Mouse (Mus musculus) lung, embryonic 14.5 days (tissue): ENCODE data around the gene Capn3. TPM values are rescaled to one million over a fixed set of nuclear protein-coding genes. Genes with fewer than 3 reads are reported as not detected.
A peak's percentile ranks its signal among the peaks of the same experiment; 100 is the strongest.

Experiments
- ATAC-seq: fragments of 200-750 bp; cut with Nextera tagmentation; 2 replicates; pipeline ENCODE4 v1.8.0; 2017; ENCODE audit warnings: mild to moderate bottlenecking, moderate TSS enrichment, moderate library complexity; ENCODE audit not compliant: insufficient read depth
- DNase-seq: peaks from one replicate; pipeline ENCODE4 v3.0.0-alpha.2; 2015
- H3K27ac ChIP-seq: fragments of 300-500 bp; sonication (generic); 2 replicates; pipeline ENCODE4 v1.5.1; 2014; ENCODE audit warnings: low read depth, mild to moderate bottlenecking, moderate library complexity
- H3K27me3 ChIP-seq: fragments of 300-500 bp; sonication (generic); 2 replicates; pipeline ENCODE4 v1.6.1; 2014; ENCODE audit warnings: low read length, control low read depth; ENCODE audit not compliant: insufficient read depth
- H3K36me3 ChIP-seq: fragments of 300-500 bp; sonication (generic); 2 replicates; pipeline ENCODE4 v1.6.1; 2014; ENCODE audit warnings: control low read depth; ENCODE audit not compliant: insufficient read depth
- H3K4me1 ChIP-seq: fragments of 300-500 bp; sonication (generic); 2 replicates; pipeline ENCODE4 v1.6.1; 2014; ENCODE audit warnings: antibody characterized with exemption, control low read depth; ENCODE audit not compliant: insufficient read depth
- H3K4me2 ChIP-seq: fragments of 300-500 bp; sonication (generic); 2 replicates; pipeline ENCODE4 v1.6.1; 2014; ENCODE audit warnings: mild to moderate bottlenecking
- H3K4me3 ChIP-seq: fragments of 300-500 bp; sonication (generic); 2 replicates; pipeline ENCODE4 v1.5.1; 2014; ENCODE audit warnings: low read depth, low read length
- H3K9ac ChIP-seq: fragments of 300-500 bp; sonication (generic); 2 replicates; pipeline ENCODE4 v1.6.1; 2014
- H3K9me3 ChIP-seq: fragments of 300-500 bp; sonication (generic); 2 replicates; pipeline ENCODE4 v1.6.1; 2016; ENCODE audit warnings: low read depth, low read length, control low read depth
- CTCF ChIP-seq: IDR thresholded peaks from 2 replicates; pipeline ENCODE4 v1.5.1; 2016; ENCODE audit warnings: antibody characterized with exemption, low read depth
- WGBS: fragments of 180-500 bp; shearing (Covaris S2); extraction: QIAGEN DNeasy Blood & Tissue Kit; methylation state at CpG from one replicate; pipeline ENCODE4 v1.1.7; 2014; 5-methylcytosine and 5-hydroxymethylcytosine counted together
- polyA plus RNA-seq: library from polyadenylated mRNA; unstranded; fragments of >200 nt; fragmentation: Nextera tagmentation; extraction: Ambion mirVana; gene quantifications from 2 replicates; pipeline ENCODE4 v1.2.1, GENCODE M21; 2014

The Capn3 gene
- polyA plus RNA-seq, 1 experiment from 2014 or later: 0.33 TPM

DNA sequence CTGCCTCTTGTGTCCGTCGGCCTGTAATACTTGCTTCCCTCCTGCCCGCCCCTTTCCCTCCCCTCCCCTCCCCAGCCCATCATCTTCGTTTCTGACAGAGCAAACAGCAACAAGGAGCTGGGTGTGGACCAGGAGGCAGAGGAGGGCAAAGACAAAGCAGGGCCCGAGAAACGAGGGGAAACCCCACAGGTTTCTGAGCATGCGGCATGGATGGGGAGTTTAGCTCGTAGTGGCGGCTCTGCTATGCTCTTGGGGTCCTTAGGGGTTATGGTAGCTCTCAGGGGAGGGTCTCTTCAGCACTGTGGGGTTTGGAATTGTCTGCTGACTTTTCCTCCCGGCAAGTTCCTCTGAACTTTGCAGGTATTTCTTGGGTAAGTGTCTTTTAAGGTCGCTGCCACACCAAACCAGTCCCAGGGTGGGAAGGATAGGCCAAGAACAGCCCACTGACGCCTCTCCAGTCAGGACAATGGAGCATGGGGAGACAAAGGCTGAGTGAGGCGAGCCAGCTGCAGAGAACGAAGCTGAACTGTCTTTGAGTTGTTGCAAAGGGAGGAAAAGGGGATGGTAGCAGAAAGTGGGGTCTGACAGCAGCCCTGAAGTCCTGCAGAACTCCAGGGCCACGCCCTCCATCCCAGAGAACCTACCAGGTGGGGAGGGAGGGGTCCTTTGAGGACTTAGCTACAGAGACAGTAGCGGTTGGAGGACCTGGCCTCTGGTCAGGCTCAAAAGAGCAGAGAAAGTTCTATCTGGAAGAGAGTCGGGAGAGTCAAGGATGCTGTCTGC lies 45.5 kb downstream of the Capn3 start:
- peaks cover 7% of the 10 kb centered on the region; the same call in 1 of the 2 replicates for H3K4me1 ChIP-seq
- 33% methylated on average over 17 of the region's 17 CpGs for WGBS
- TF ChIP-seq CTCF: no peak

DNA sequence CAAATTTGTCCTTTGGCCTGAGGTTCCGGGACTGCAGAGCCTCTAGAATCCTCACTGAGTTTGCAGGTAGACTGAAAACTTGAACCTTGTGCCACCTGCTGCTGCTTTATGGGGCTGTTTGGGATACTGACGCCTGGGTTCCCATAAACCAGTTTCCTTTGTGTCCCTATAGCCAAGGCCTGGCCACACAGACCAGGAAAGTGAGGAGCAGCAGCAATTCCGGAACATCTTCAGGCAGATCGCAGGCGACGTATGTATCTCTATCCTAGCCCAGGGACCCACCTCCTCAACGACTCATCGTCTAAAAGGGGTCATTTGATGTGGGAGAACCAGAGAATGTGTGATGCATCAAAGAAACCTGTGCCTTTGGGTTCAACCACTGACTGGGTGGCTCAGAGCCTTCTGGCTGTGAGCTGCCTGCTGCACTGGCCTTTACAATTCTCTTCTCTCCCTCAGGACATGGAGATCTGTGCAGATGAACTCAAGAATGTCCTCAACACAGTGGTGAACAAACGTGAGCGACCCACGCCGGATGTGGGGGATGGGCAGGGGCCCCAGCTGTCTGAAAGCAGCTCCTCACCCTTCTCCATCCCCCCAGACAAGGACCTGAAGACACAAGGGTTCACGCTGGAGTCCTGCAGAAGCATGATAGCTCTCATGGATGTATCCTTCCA lies 46.2 kb downstream of the Capn3 start:
- Histone ChIP-seq H3K4me3 (no peak overlapping the region), H3K4me2 (no peak overlapping the region), H3K27me3 (no peaks in the 10 kb centered on the region), H3K36me3 (peaks cover 16% of the 10 kb centered on the region; the same call in 1 of the 2 replicates), H3K9me3 (no peaks in the 10 kb centered on the region), H3K9ac (no peak overlapping the region), H3K4me1 (peaks cover 7% of the 10 kb centered on the region; the same call in 1 of the 2 replicates), H3K27ac (no peak overlapping the region)
- DNase-seq (no peak), ATAC-seq (no peak)
- TF ChIP-seq CTCF: no peak
- 59% methylated on average over 13 of the region's 13 CpGs for WGBS

More for the DNA sequence above, 45.5 kb downstream of the Capn3 start:
- DNase-seq: no peak
- ATAC-seq: no peak
- H3K27ac ChIP-seq: no peak overlapping the region
- H3K9ac ChIP-seq: no peak overlapping the region; the same call in 1 of the 2 replicates
- no peak overlapping the region for H3K4me3 ChIP-seq
- H3K36me3 ChIP-seq: peaks cover 15% of the 10 kb centered on the region; the same call in 1 of the 2 replicates
- H3K27me3 ChIP-seq: no peaks in the 10 kb centered on the region
- no peaks in the 10 kb centered on the region for H3K9me3 ChIP-seq
- H3K4me2 ChIP-seq: no peak overlapping the region

DNA sequence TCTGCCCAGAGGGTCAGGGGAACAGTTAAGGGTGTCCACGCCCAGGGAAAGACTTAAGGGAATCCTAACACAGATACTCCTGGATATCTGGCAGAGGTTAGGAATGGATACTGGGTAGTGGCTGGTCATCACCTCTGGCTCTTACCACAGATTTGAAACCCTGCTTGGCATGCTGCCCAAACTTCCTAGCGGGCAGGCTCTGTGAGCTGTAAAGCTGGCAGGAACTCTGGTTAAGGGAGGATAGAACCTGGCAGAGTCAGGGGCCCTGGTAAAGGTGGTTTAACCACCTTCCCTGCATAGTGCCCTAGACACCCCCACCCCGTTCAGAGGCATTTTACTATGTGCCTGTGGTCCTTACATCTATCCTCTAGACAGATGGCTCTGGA lies 46.8 kb downstream of the Capn3 start:
- DNase-seq: peak; percentile 36
- no peaks in the 10 kb centered on the region for H3K9me3 ChIP-seq
- no peak overlapping the region for H3K9ac ChIP-seq
- no peaks in the 10 kb centered on the region for H3K27me3 ChIP-seq
- no peak overlapping the region for H3K27ac ChIP-seq
- peaks cover 20% of the 10 kb centered on the region; the same call in 1 of the 2 replicates for H3K36me3 ChIP-seq
- peaks cover 7% of the 10 kb centered on the region; the same call in 1 of the 2 replicates for H3K4me1 ChIP-seq
- WGBS: 65% methylated on average over 3 of the region's 3 CpGs
- ATAC-seq: no peak
- no peak for TF ChIP-seq CTCF
- H3K4me3 ChIP-seq: no peak overlapping the region
- H3K4me2 ChIP-seq: no peak overlapping the region

DNA sequence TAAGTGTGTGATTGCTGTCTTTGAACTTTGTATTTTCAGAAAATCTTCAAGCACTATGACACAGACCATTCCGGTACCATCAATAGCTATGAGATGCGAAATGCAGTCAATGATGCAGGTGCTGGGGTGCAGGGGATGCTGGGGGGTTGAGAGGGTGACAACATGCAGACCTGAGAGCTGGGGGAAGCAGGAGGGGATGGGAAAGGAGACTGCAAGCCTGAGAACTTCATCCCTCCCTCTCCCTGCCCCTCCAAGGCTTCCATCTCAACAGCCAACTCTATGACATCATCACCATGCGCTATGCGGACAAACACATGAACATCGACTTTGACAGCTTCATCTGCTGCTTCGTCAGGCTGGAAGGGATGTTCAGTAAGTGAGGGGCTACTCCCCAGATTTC lies 47.3 kb downstream of the Capn3 start:
- Histone ChIP-seq H3K9ac (no peak overlapping the region), H3K27ac (no peak overlapping the region), H3K9me3 (no peaks in the 10 kb centered on the region), H3K4me1 (peaks cover 7% of the 10 kb centered on the region; the same call in 1 of the 2 replicates), H3K4me2 (no peak overlapping the region), H3K4me3 (no peak overlapping the region), H3K36me3 (peaks cover 23% of the 10 kb centered on the region), H3K27me3 (no peaks in the 10 kb centered on the region)
- TF ChIP-seq CTCF: no peak
- WGBS: 88% methylated on average over 6 of the region's 6 CpGs
- DNase-seq: no peak
- ATAC-seq: no peak

DNA sequence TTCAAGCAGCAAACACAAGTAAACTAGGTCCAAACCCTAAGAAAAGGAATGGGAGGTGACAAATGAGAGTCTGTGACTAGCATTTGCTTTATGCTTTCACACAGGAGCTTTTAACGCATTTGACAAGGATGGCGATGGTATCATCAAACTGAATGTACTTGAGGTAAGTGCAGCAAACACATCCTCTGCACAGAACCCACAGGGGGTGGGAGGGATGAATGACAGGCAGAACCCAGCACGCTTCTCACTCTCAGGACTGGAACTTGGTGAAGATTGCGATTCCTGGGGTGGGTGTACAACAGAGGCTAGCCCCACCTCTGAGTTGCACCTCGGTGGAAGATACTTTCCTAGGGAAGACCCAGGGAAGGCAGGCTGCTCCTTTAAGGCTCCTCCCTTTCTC lies 48.2 kb downstream of the Capn3 start:
- no peak overlapping the region for H3K27ac ChIP-seq
- no peak for TF ChIP-seq CTCF
- no peaks in the 10 kb centered on the region for H3K9me3 ChIP-seq
- DNase-seq (no peak), ATAC-seq (no peak)
- WGBS: 70% methylated on average over 5 of the region's 5 CpGs
- H3K4me2 ChIP-seq: no peak overlapping the region
- no peak overlapping the region for H3K4me3 ChIP-seq
- H3K27me3 ChIP-seq: no peaks in the 10 kb centered on the region
- peaks cover 31% of the 10 kb centered on the region for H3K36me3 ChIP-seq
- H3K4me1 ChIP-seq: peaks cover 7% of the 10 kb centered on the region; the same call in 1 of the 2 replicates
- H3K9ac ChIP-seq: no peak overlapping the region

DNA sequence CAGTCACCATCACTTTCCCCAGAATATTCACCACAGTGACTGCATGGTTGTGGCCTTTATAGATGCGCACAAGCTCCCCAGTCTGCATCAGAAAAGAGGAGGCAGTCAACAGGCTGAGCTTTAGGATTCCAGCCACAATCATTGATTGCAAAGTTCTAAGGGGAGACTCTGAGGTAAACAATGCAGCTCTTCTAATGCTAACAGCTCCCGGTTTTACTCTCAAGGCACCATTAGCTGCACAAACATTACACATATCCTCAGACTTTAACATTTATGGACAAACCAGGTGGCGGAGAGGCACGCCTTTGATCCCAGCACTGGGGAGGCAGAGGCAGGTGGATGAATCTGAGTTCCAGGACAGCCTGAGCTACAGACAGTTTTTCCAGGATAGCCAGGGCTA lies 58.4 kb downstream of the Capn3 start:
- no peak for DNase-seq
- no peak for TF ChIP-seq CTCF

DNA sequence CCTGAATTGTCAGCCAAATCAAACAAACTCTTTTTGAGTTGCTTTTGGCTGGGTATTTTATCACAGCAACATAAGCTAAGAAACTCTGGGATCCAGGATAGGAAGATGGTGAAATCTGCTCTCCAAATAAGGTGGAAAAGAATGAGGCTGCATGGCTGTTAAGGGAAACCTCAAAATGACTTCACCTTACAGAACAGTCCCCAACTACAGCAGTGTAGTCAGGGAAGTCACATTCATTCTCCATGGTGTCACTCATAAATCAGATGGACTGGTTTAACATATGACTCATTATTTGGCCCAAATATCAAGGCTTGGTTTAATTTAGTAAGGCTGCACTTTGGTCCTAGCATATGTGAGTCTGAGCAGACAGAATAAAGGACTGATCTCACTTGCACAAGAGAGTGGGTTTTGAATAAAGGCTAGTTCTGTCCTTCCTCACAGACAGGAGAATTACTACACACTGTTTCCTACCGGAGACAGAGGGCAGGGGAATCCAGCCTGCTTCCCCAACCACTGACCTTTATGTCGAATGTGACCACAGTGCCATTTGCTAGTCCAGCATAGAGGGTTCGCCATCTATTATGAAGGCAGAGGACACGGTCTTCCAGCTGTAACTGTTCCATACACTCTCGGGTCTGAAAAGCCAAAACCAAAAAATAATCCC lies 62.9 kb downstream of the Capn3 start:
- no peaks in the 10 kb centered on the region for H3K4me1 ChIP-seq
- peaks cover 91% of the 10 kb centered on the region for H3K36me3 ChIP-seq
- DNase-seq (no peak), ATAC-seq (no peak)
- H3K27me3 ChIP-seq: no peaks in the 10 kb centered on the region
- no peak overlapping the region for H3K27ac ChIP-seq
- 84% methylated on average over 5 of the region's 5 CpGs for WGBS
- no peak overlapping the region for H3K4me3 ChIP-seq
- no peak overlapping the region for H3K4me2 ChIP-seq
- no peak for TF ChIP-seq CTCF
- no peaks in the 10 kb centered on the region for H3K9me3 ChIP-seq
- no peak overlapping the region for H3K9ac ChIP-seq

More for the DNA sequence above, 58.4 kb downstream of the Capn3 start:
- Histone ChIP-seq H3K4me1 (no peaks in the 10 kb centered on the region), H3K36me3 (peaks cover 82% of the 10 kb centered on the region), H3K9ac (no peak overlapping the region), H3K4me2 (no peak overlapping the region), H3K4me3 (no peak overlapping the region), H3K9me3 (no peaks in the 10 kb centered on the region), H3K27me3 (no peaks in the 10 kb centered on the region), H3K27ac (no peak overlapping the region)
- 91% methylated on average over 4 of the region's 4 CpGs for WGBS
- ATAC-seq: no peak
